Mouse (Mus musculus): Measurements from ENCODE around the gene Tet1. TPM values are rescaled to one million over a fixed set of nuclear protein-coding genes. Genes with fewer than 3 reads are reported as not detected.

The Tet1 gene
- total RNA-seq, 2 experiments from 2014 or later: 3.1 to 3.5 TPM

Other genes starting within 250 kb of the Tet1 start
- gene Stox1, start 182.9 kb downstream of the Tet1 start, total RNA-seq (2021): 1 to 10 TPM in 1 of 2 experiments, under 1 TPM in 1; 0.89 to 1.2 TPM
- 10 to 100 TPM; 36.3 to 41.5 TPM for gene Ccar1, start 116.7 kb downstream of the Tet1 start, total RNA-seq (2021)
- gene Slc25a16, start 11.6 kb upstream of the Tet1 start, total RNA-seq (2021): 10 to 100 TPM; 22.4 to 24.6 TPM
- gene Dna2, start 38.0 kb upstream of the Tet1 start, total RNA-seq (2021): under 1 TPM; 0.36 to 0.50 TPM
- 1 to 10 TPM; 6.8 to 7.0 TPM for gene Rufy2, start 71.2 kb upstream of the Tet1 start, total RNA-seq (2021)
- 10 to 100 TPM; 32.9 to 35.7 TPM for gene Hnrnph3, start 115.2 kb upstream of the Tet1 start, total RNA-seq (2021)
- gene Pbld2, start 115.3 kb upstream of the Tet1 start, total RNA-seq (2021): 10 to 100 TPM; 10.3 to 12.2 TPM
- gene Pbld1, start 151.2 kb upstream of the Tet1 start, total RNA-seq (2021): 1 to 10 TPM; 1.0 to 3.3 TPM
- gene Atoh7, start 190.7 kb upstream of the Tet1 start, total RNA-seq (2021): not detected

All from heart, adult 18-20 months (tissue).